Mouse (Mus musculus) neural tube, embryonic 13.5 days (tissue): ENCODE measurements around the gene Ovca2. TPM values are rescaled to one million over a fixed set of nuclear protein-coding genes. Genes with fewer than 3 reads are reported as not detected.

Experiments used
- ATAC-seq: fragments of 200-750 bp; cut with Nextera tagmentation; 2 replicates; pipeline ENCODE4 v1.8.0; 2017; ENCODE audit warnings: low read depth, mild to moderate bottlenecking, moderate TSS enrichment, moderate library complexity
- H3K27ac ChIP-seq: fragments of 300-500 bp; sonication (generic); replicated peaks from 2 replicates; pipeline ENCODE4 v1.5.1; 2015; ENCODE audit warnings: moderate library complexity, mild to moderate bottlenecking, inconsistent platforms
- H3K27me3 ChIP-seq: fragments of 300-500 bp; sonication (generic); 2 replicates; pipeline ENCODE4 v1.6.1; 2015; ENCODE audit warnings: mild to moderate bottlenecking, inconsistent platforms
- H3K36me3 ChIP-seq: fragments of 300-500 bp; sonication (generic); 2 replicates; pipeline ENCODE4 v1.6.1; 2015; ENCODE audit warnings: mild to moderate bottlenecking, inconsistent platforms
- H3K4me1 ChIP-seq: fragments of 300-500 bp; sonication (generic); replicated peaks from 2 replicates; pipeline ENCODE4 v1.6.1; 2015; ENCODE audit warnings: inconsistent platforms
- H3K4me2 ChIP-seq: fragments of 300-500 bp; sonication (generic); 2 replicates; pipeline ENCODE4 v1.6.1; 2015; ENCODE audit warnings: inconsistent platforms, mild to moderate bottlenecking, moderate library complexity
- H3K4me3 ChIP-seq: fragments of 300-500 bp; sonication (generic); 2 replicates; pipeline ENCODE4 v1.5.1; 2015; ENCODE audit warnings: mild to moderate bottlenecking, inconsistent platforms
- H3K9ac ChIP-seq: fragments of 300-500 bp; sonication (generic); 2 replicates; pipeline ENCODE4 v1.6.1; 2015; ENCODE audit warnings: moderate library complexity, mild to moderate bottlenecking, inconsistent platforms
- H3K9me3 ChIP-seq: fragments of 300-500 bp; sonication (generic); 2 replicates; pipeline ENCODE4 v1.6.1; 2016; ENCODE audit warnings: inconsistent platforms
- WGBS: fragments of 180-500 bp; shearing (Covaris S2); methylation state at CpG from one replicate; pipeline ENCODE4 v1.1.7; 2015; 5-methylcytosine and 5-hydroxymethylcytosine counted together
- polyA plus RNA-seq: library from polyadenylated mRNA; unstranded; fragments of >200 nt; fragmentation: Nextera tagmentation; extraction: Ambion mirVana; gene quantifications from 2 replicates; pipeline ENCODE4 v1.2.1, GENCODE M21; 2015

The Ovca2 gene
- polyA plus RNA-seq, 1 experiment from 2014 or later = 18.6 TPM

GRCm38 (mm10) chr11:75159564-75159963 lies 19.1 kb downstream of the Ovca2 start:
- Histone ChIP-seq H3K9me3 (no peaks in the 10 kb centered on the region), H3K9ac (no peak overlapping the region), H3K36me3 (peaks cover 66% of the 10 kb centered on the region), H3K27ac (no peak overlapping the region), H3K27me3 (peaks cover 24% of the 10 kb centered on the region), H3K4me1 (peaks cover 28% of the 10 kb centered on the region), H3K4me3 (no peak overlapping the region), H3K4me2 (no peak overlapping the region)
- WGBS = 55% methylated on average over 2 of the region's 2 CpGs
- ATAC-seq = no peak

DNA sequence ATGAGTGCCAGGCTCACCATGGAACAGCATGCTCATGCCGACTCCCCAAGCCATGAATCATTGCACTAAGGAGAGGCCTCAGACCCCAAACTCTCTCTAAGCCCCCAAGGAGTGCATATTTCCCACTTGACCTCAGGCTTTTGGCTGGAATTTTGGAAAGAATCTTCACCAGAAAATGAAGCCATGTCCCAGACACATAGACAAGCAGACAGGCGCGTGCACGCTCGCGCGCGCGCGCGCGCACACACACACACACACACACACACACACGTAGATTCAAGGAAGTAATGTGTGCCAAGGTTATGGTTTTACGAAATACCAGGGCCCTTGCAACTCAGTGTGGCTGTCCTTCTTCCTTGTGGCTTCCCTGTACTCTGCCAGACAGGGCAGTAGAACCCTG lies 20.2 kb downstream of the Ovca2 start:
- H3K27ac ChIP-seq = 0 out of 2 replicates have a peak overlapping the region, but pooled peaks have one; percentile 29
- H3K27me3 ChIP-seq = peaks cover 13% of the 10 kb centered on the region
- ATAC-seq = no peak
- H3K4me1 ChIP-seq = peaks cover 29% of the 10 kb centered on the region
- H3K9me3 ChIP-seq = no peaks in the 10 kb centered on the region
- peaks cover 59% of the 10 kb centered on the region for H3K36me3 ChIP-seq
- H3K9ac ChIP-seq = no peak overlapping the region
- no peak overlapping the region for H3K4me3 ChIP-seq
- no peak overlapping the region for H3K4me2 ChIP-seq
- WGBS = 91% methylated on average over 14 of the region's 14 CpGs

- Histone ChIP-seq H3K4me3 (no peak overlapping the region), H3K4me1 (peaks cover 29% of the 10 kb centered on the region), H3K27ac (peak overlapping the region; percentile 29; the same call in 1 of the 2 replicates), H3K36me3 (peaks cover 54% of the 10 kb centered on the region), H3K9me3 (no peaks in the 10 kb centered on the region), H3K9ac (0 out of 2 replicates have a peak overlapping the region, but pooled peaks have one; percentile 3), H3K4me2 (no peak overlapping the region), H3K27me3 (peaks cover 7% of the 10 kb centered on the region)
- no peak for ATAC-seq
- WGBS = 58% methylated on average over 2 of the region's 2 CpGs
Measured at GRCm38 (mm10) chr11:75157901-75158300, 20.7 kb downstream of the Ovca2 start.

DNA sequence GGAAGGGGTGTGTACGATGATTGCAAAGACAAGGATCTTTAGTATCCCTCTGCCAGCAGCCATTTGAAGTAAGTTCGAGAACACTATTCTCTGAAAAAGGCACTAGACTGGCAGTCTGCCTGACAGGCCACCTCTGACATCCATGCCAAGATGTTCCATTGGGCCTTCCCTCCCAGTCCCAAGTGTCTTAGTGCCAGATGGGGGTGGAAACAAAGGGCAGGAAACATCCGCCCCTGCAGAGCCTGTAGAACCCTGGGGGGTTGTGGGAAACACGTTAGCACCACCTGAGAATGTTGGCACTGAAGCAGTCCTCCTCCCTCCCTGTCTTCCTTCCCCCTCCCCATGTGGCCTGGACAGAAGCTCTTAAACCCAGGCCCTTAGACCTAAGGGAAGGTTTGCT lies 21.6 kb downstream of the Ovca2 start:
- H3K9ac ChIP-seq = no peak overlapping the region
- peaks cover 29% of the 10 kb centered on the region for H3K4me1 ChIP-seq
- peaks cover 45% of the 10 kb centered on the region for H3K36me3 ChIP-seq
- no peak for ATAC-seq
- no peaks in the 10 kb centered on the region for H3K9me3 ChIP-seq
- WGBS = 51% methylated on average over 4 of the region's 4 CpGs
- H3K27me3 ChIP-seq = no peaks in the 10 kb centered on the region
- H3K27ac ChIP-seq = 0 out of 2 replicates have a peak overlapping the region, but pooled peaks have one; percentile 9
- H3K4me2 ChIP-seq = no peak overlapping the region
- H3K4me3 ChIP-seq = no peak overlapping the region

- Histone ChIP-seq H3K4me2 (no peak overlapping the region), H3K27me3 (no peaks in the 10 kb centered on the region), H3K4me1 (peaks cover 26% of the 10 kb centered on the region), H3K36me3 (peaks cover 39% of the 10 kb centered on the region), H3K27ac (0 out of 2 replicates have a peak overlapping the region, but pooled peaks have one; percentile 9), H3K4me3 (no peak overlapping the region), H3K9ac (no peak overlapping the region), H3K9me3 (no peaks in the 10 kb centered on the region)
- 78% methylated on average over 5 of the region's 5 CpGs for WGBS
- ATAC-seq = no peak
Measured at GRCm38 (mm10) chr11:75156416-75156815, 22.2 kb downstream of the Ovca2 start.

- H3K4me1 ChIP-seq = peaks cover 24% of the 10 kb centered on the region
- whole genome bisulfite sequencing = 71% methylated on average over 6 of the region's 6 CpGs
- H3K9me3 ChIP-seq = no peaks in the 10 kb centered on the region
- H3K4me2 ChIP-seq = no peak overlapping the region
- H3K36me3 ChIP-seq = peaks cover 35% of the 10 kb centered on the region
- no peak for ATAC-seq
- H3K27ac ChIP-seq = no peak overlapping the region
- no peaks in the 10 kb centered on the region for H3K27me3 ChIP-seq
- H3K4me3 ChIP-seq = no peak overlapping the region
- H3K9ac ChIP-seq = no peak overlapping the region
Measured at GRCm38 (mm10) chr11:75155985-75156384, 22.6 kb downstream of the Ovca2 start.

DNA sequence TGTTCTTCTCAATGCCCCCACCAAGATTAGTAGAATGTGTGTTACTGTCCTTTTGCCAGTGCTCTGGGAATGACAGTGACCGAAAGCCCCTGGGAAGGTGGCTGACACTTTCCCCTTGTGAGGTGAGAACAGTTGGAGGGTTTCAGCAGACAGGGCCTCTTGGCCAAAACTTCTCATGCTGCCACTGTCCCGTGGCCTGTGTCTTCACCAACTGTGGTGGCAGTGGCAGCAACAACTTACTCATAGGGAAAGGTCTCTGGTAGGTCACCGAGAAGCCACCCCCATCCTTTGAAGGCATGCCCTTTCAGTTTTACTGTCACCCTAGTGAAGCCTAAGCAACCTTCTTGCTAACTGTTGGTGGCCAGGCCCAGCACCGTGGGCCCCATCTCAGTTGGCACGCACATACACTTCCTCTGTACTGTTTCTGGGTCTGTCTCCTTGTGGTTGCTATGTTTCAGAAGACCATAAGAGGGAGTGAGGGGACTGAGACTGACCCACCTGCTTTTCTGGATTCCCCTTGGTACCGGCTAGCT lies 24.5 kb downstream of the Ovca2 start:
- no peak for ATAC-seq
- Histone ChIP-seq H3K9ac (no peak overlapping the region), H3K27me3 (no peaks in the 10 kb centered on the region), H3K4me1 (peaks cover 24% of the 10 kb centered on the region), H3K27ac (no peak overlapping the region), H3K36me3 (peaks cover 22% of the 10 kb centered on the region), H3K4me2 (no peak overlapping the region), H3K9me3 (no peaks in the 10 kb centered on the region), H3K4me3 (no peak overlapping the region)
- 73% methylated on average over 6 of the region's 6 CpGs for WGBS

GRCm38 (mm10) chr11:75152603-75153557 lies 25.8 kb downstream of the Ovca2 start:
- WGBS = 82% methylated on average over 18 of the region's 18 CpGs
- Histone ChIP-seq H3K36me3 (peaks cover 17% of the 10 kb centered on the region), H3K9ac (no peak overlapping the region), H3K27ac (peak overlapping the region; percentile 49), H3K4me3 (no peak overlapping the region), H3K4me2 (no peak overlapping the region), H3K27me3 (no peaks in the 10 kb centered on the region), H3K9me3 (no peaks in the 10 kb centered on the region), H3K4me1 (peaks cover 35% of the 10 kb centered on the region)
- no peak for ATAC-seq

DNA sequence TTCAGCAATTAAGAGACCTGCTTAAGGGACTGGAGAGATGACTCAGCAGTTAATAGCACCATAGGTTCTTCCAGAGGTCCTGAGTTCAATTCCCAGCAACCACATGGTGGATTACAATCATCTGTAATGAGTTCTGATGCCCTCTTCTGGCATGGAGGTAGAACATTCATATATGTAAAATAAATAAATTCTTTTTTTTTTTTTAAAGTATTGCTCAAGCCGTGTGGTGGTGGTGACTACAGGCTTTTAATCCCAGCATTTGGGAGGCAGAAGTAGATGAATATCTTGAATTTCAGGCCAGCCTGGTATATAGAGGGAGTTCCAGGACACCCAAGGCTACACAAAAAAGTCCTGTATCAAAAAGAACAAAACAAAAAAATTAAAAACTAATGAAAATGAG lies 28.3 kb downstream of the Ovca2 start:
- no peak for ATAC-seq
- 95% methylated on average over 1 of the region's 1 CpGs for WGBS
- H3K4me3 ChIP-seq = no peak overlapping the region
- peaks cover 11% of the 10 kb centered on the region for H3K36me3 ChIP-seq
- H3K27ac ChIP-seq = no peak overlapping the region
- no peaks in the 10 kb centered on the region for H3K27me3 ChIP-seq
- H3K4me1 ChIP-seq = peaks cover 37% of the 10 kb centered on the region
- no peak overlapping the region for H3K4me2 ChIP-seq
- H3K9ac ChIP-seq = no peak overlapping the region
- H3K9me3 ChIP-seq = no peaks in the 10 kb centered on the region

DNA sequence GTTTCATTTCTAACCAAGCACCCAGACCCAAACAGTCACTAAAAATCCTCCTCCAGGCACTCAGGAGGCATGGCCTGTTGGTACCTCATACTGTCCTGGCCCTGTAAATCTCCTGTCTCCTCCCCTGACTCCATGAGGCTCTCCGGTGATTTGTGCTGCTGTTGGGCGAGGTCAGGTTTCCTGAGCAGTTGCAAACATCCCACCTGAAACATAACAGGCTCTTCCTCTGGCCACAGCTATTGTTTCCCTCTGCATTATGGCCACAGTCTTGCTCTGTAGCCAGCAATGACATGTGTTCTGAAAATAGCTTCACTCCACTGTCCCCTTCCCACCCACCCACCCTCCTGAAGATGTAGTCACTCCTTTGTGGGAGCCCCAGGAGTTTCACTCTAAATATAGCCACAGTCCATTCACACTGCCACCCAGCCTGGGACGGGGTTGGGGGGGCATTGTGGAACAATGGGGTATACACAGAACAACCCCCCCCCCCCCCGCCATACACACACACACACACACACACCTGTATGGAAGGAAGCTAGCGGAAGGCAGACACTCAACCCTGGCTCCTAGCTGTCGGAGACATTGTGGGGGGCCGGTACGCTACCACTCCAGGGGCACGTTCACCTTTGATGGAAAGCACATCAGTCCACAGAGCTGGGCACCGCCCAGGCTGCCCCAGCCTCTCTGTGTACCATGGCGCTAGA lies 30.2 kb downstream of the Ovca2 start:
- ATAC-seq = no peak
- Histone ChIP-seq H3K27me3 (no peaks in the 10 kb centered on the region), H3K36me3 (peaks cover 27% of the 10 kb centered on the region), H3K9me3 (no peaks in the 10 kb centered on the region), H3K4me2 (no peak overlapping the region), H3K9ac (no peak overlapping the region), H3K4me3 (no peak overlapping the region), H3K4me1 (peaks cover 39% of the 10 kb centered on the region), H3K27ac (peak overlapping the region; percentile 93)
- WGBS = 86% methylated on average over 11 of the region's 11 CpGs

GRCm38 (mm10) chr11:75147846-75148168 lies 30.8 kb downstream of the Ovca2 start:
- Histone ChIP-seq H3K36me3 (peaks cover 34% of the 10 kb centered on the region), H3K4me3 (no peak overlapping the region), H3K4me1 (peaks cover 39% of the 10 kb centered on the region), H3K27me3 (no peaks in the 10 kb centered on the region), H3K27ac (peak overlapping the region; percentile 93), H3K9ac (peak overlapping the region; percentile 54; the same call in 1 of the 2 replicates), H3K9me3 (no peaks in the 10 kb centered on the region), H3K4me2 (0 out of 2 replicates have a peak overlapping the region, but pooled peaks have one; percentile 7)
- WGBS = 24% methylated on average over 3 of the region's 3 CpGs
- ATAC-seq = peak; percentile 85
